Mouse (Mus musculus) retina, postnatal 7 days (tissue): ENCODE measurements around the gene Cfdp1.
"Not testable (repeated sequence)": the region's sequence is repeated elsewhere in the genome, so short reads cannot be mapped to it uniquely, and the experiment has no call there.

ENCODE experiments used
- DNase-seq: peaks from one replicate; pipeline ENCODE4 v3.0.0-alpha.2; 2012; ENCODE audit warnings: low read depth, low spot score

Gene Cfdp1

GRCm38 (mm10) chr8:111863280-111863679, 9.2 kb upstream of the Cfdp1 start:
- no peak for DNase-seq

GRCm38 (mm10) chr8:111855977-111856376, 1.9 kb upstream of the Cfdp1 start:
- DNase-seq = no peak

- DNase-seq = not testable (repeated sequence)
Measured at GRCm38 (mm10) chr8:111853219-111853618, 872 bp downstream of the Cfdp1 start.

- DNase-seq = no peak
Measured at GRCm38 (mm10) chr8:111846746-111847145, 7.3 kb downstream of the Cfdp1 start.

- no peak for DNase-seq
Measured at GRCm38 (mm10) chr8:111835540-111835939, 18.6 kb downstream of the Cfdp1 start.

GRCm38 (mm10) chr8:111834011-111834410, 20.1 kb downstream of the Cfdp1 start:
- DNase-seq = no peak

GRCm38 (mm10) chr8:111832983-111833382, 21.1 kb downstream of the Cfdp1 start:
- no peak for DNase-seq

- DNase-seq = no peak
Measured at GRCm38 (mm10) chr8:111831996-111832395, 22.1 kb downstream of the Cfdp1 start.

GRCm38 (mm10) chr8:111828595-111828994, 25.5 kb downstream of the Cfdp1 start:
- no peak for DNase-seq

GRCm38 (mm10) chr8:111825219-111825618, 28.9 kb downstream of the Cfdp1 start:
- DNase-seq = no peak

- no peak for DNase-seq
Measured at GRCm38 (mm10) chr8:111824334-111824733, 29.8 kb downstream of the Cfdp1 start.

GRCm38 (mm10) chr8:111821199-111821598, 32.9 kb downstream of the Cfdp1 start:
- DNase-seq = no peak

- no peak for DNase-seq
Measured at GRCm38 (mm10) chr8:111820691-111821090, 33.4 kb downstream of the Cfdp1 start.

GRCm38 (mm10) chr8:111820018-111820417, 34.1 kb downstream of the Cfdp1 start:
- DNase-seq = no peak

- DNase-seq = no peak
Measured at GRCm38 (mm10) chr8:111818556-111818955, 35.5 kb downstream of the Cfdp1 start.

GRCm38 (mm10) chr8:111815078-111815477, 39.0 kb downstream of the Cfdp1 start:
- DNase-seq = no peak

GRCm38 (mm10) chr8:111813818-111814217, 40.3 kb downstream of the Cfdp1 start:
- no peak for DNase-seq

- DNase-seq = no peak
Measured at GRCm38 (mm10) chr8:111812835-111813234, 41.3 kb downstream of the Cfdp1 start.

- no peak for DNase-seq
Measured at GRCm38 (mm10) chr8:111810656-111811336, 43.3 kb downstream of the Cfdp1 start.

- no peak for DNase-seq
Measured at GRCm38 (mm10) chr8:111808891-111809622, 45.0 kb downstream of the Cfdp1 start.

GRCm38 (mm10) chr8:111808006-111808405, 46.1 kb downstream of the Cfdp1 start:
- no peak for DNase-seq

- no peak for DNase-seq
Measured at GRCm38 (mm10) chr8:111803362-111803761, 50.7 kb downstream of the Cfdp1 start.

GRCm38 (mm10) chr8:111802256-111802655, 51.8 kb downstream of the Cfdp1 start:
- DNase-seq = no peak
